11 mouse cellular contexts compared by ENCODE assay signal in the genomic region with DNA sequence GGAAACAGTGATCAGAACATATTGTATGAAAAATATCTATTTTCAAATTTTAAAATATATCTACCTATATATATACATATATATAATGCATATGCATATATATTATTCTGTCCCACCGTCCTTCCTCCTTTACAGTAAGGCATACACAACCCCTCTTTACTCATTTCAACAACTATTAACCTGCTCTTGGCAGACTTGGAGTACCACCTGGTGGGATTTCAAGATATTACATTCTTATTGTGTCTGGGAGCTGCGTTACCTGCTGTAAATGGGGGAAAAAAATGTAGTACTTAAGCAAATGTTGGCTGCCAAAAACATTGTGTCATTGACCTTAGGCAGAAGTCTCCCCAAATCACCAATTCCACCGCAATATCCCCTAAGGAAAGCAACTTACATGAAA. TPM values are rescaled to one million over a fixed set of nuclear protein-coding genes. Genes with fewer than 3 reads are reported as not detected.
A peak's percentile ranks its signal among the peaks of the same experiment; 100 is the strongest.
DNase-seq lines count a peak whose midpoint lies in the region; ATAC-seq and TF ChIP-seq lines count a peak whose summit lies in the region.
"Had no signal": no experiment of that assay in that cellular context is flagged by ENCODE, and none has a peak within 500 bp of the region (broad histone marks: within the 10 kb centered on the region; RNA-seq: fewer than 3 reads in every experiment).

No protein-coding gene starts in this region.

- in situ Hi-C loops in CH12.LX (cut with MboI; ENCODE audit: low pct_ligation_motif_present, low pct_unique_long_range_greater_than_20kb, low sequenced_read_pairs), result no loop called here

- H3K4me2 ChIP-seq in heart, embryonic 11.5 days, result no peak overlapping the region
- H3K4me2 ChIP-seq in CH12.LX (ENCODE audit: insufficient read depth, low read depth, poor library complexity, severe bottlenecking), result no peak overlapping the region
- H3K4me2 ChIP-seq: heart, embryonic 13.5 days; liver, embryonic 11.5 days; midbrain, embryonic 13.5 days had no signal

- peak in 1 of 2 experiments; percentile 61; a peak in 2 of 4 replicates for TF ChIP-seq CTCF in CH12.LX (conservative IDR thresholded peaks at IDR 0.05 in 1 of 2, IDR thresholded peaks at IDR 0.05 in 1 of 2; ENCODE audit: low read depth in 2 of 2, low read length in 2 of 2)

- dilution Hi-C loops in CH12.LX (cut with MboI; ENCODE audit: extremely low pct_ligation_motif_present, extremely low pct_unique_long_range_greater_than_20kb, low sequenced_read_pairs), result no loop called here

- DNase-seq in heart, adult 8-10 months (ENCODE audit: low spot score), result peak; percentile 3
- peak; percentile 13 to 20 for DNase-seq in layer of hippocampus, postnatal 10 days (ENCODE audit: low spot score in 2 of 2)
- DNase-seq in layer of hippocampus, adult 8-10 months (ENCODE audit: low spot score in 2 of 2), result no peak
- peak; percentile 62 for DNase-seq in 3T3-L1 (ENCODE audit: low read depth, low spot score)
- peak; percentile 8 for DNase-seq in CH12.LX (ENCODE audit: extremely low read depth)
- DNase-seq in ovary, postnatal 14 days (ENCODE audit: low spot score), result no peak
- DNase-seq in cerebellum, adult 11 months, result no peak

- no peak overlapping the region for H3K4me3 ChIP-seq in heart, embryonic 11.5 days (ENCODE audit: low read depth, low read length)
- no peak overlapping the region for H3K4me3 ChIP-seq in CH12.LX (replicated peaks in 1 of 3; ENCODE audit: low read depth in 2 of 3, low read length in 2 of 3, poor library complexity in 1 of 3)
- H3K4me3 ChIP-seq: heart, embryonic 13.5 days; midbrain, embryonic 13.5 days had no signal

- 78% methylated on average over 3 of the region's 3 CpGs for WGBS in heart, embryonic 11.5 days (ENCODE audit: insufficient replicate concordance)

- no peaks in the 10 kb centered on the region for H3K79me2 ChIP-seq in CH12.LX (replicated peaks; ENCODE audit: control insufficient read depth, extremely low read depth, insufficient read depth, poor library complexity, severe bottlenecking)

- H3K36me3 ChIP-seq in heart, embryonic 11.5 days (ENCODE audit: control insufficient read depth, insufficient read depth, low read length), result no peaks in the 10 kb centered on the region
- H3K36me3 ChIP-seq in CH12.LX (replicated peaks in 1 of 2; ENCODE audit: control insufficient read depth in 1 of 2, insufficient read depth in 1 of 2, low read length in 1 of 2), result no peaks in the 10 kb centered on the region
- H3K36me3 ChIP-seq: heart, embryonic 13.5 days; midbrain, embryonic 13.5 days had no signal

- ATAC-seq in heart, embryonic 11.5 days (replicated peaks; ENCODE audit: insufficient number of reproducible peaks, low FRiP score, low TSS enrichment), result no peak
- ATAC-seq: midbrain, embryonic 13.5 days had no signal

- H3K27ac ChIP-seq in heart, embryonic 11.5 days (ENCODE audit: low read depth, low read length), result no peak overlapping the region
- H3K27ac ChIP-seq in CH12.LX (ENCODE audit: insufficient read depth, low read depth), result no peak overlapping the region
- H3K27ac ChIP-seq: heart, embryonic 13.5 days; midbrain, embryonic 13.5 days had no signal

- TF ChIP-seq POLR2A in CH12.LX (IDR thresholded peaks at IDR 0.05; ENCODE audit: low read depth, low read length), result no peak

- H3K9me3 ChIP-seq in heart, embryonic 11.5 days (replicated peaks; ENCODE audit: control insufficient read depth, low read length), result no peaks in the 10 kb centered on the region
- H3K9me3 ChIP-seq in CH12.LX (replicated peaks; ENCODE audit: low read length), result no peaks in the 10 kb centered on the region
- H3K9me3 ChIP-seq: heart, embryonic 13.5 days; midbrain, embryonic 13.5 days had no signal

- peak; percentile 64 for TF ChIP-seq RAD21 in CH12.LX (IDR thresholded peaks at IDR 0.05; ENCODE audit: low read depth, low read length)

- TF ChIP-seq EP300 in CH12.LX (IDR thresholded peaks at IDR 0.05; ENCODE audit: low read length), result no peak

- H3K9ac ChIP-seq in heart, embryonic 11.5 days (ENCODE audit: low read depth, low read length), result no peak overlapping the region
- H3K9ac ChIP-seq in CH12.LX (ENCODE audit: insufficient read depth, low read depth), result no peak overlapping the region
- H3K9ac ChIP-seq: heart, embryonic 13.5 days; midbrain, embryonic 13.5 days had no signal

- H3K27me3 ChIP-seq in heart, embryonic 11.5 days (ENCODE audit: control insufficient read depth, insufficient read depth, low read length), result no peaks in the 10 kb centered on the region
- H3K27me3 ChIP-seq in CH12.LX (replicated peaks), result no peaks in the 10 kb centered on the region
- H3K27me3 ChIP-seq: heart, embryonic 13.5 days; midbrain, embryonic 13.5 days had no signal

- H3K4me1 ChIP-seq in heart, embryonic 11.5 days (ENCODE audit: control insufficient read depth, insufficient read depth, low read length), result no peaks in the 10 kb centered on the region
- no peaks in the 10 kb centered on the region for H3K4me1 ChIP-seq in CH12.LX (ENCODE audit: control insufficient read depth in 1 of 2, insufficient read depth in 2 of 2)
- H3K4me1 ChIP-seq: heart, embryonic 13.5 days; midbrain, embryonic 13.5 days had no signal

TF ChIP-seq in CH12.LX, 34 proteins besides CTCF, POLR2A, EP300 and RAD21:
- TF ChIP-seq CHD1 (IDR thresholded peaks at IDR 0.05; ENCODE audit: low read depth, low read length), result no peak
- TF ChIP-seq SMC3 (IDR thresholded peaks at IDR 0.05; ENCODE audit: low read depth, low read length), result peak; percentile 42

RNA-seq across cellular contexts. Expression of gene Vstm5, which starts 27.0 kb away (rescaled TPM):
- under 1 TPM in 2 of 4 experiments, not detected in 2; 0.14 to 0.41 TPM for total RNA-seq in heart, adult 8-10 months (2022)
- polyA plus RNA-seq in heart, embryonic 11.5 days (2014; fragmentation: Nextera tagmentation; extraction: Ambion mirVana), result 3.7 and 5.3 TPM in 2 replicates
- 1 to 10 TPM; 7.0 to 7.2 TPM for total RNA-seq in layer of hippocampus, postnatal 10 days (2021)
- 1 to 10 TPM; 6.1 to 8.6 (median 6.3) TPM for total RNA-seq in layer of hippocampus, adult 8-10 months (2022)
- total RNA-seq in CH12.LX (2012; rRNA removed) (not detected in 2 replicates), CH12.LX (2014; rRNA removed) (not detected in 2 replicates)
- not detected in 2 replicates for polyA plus RNA-seq in CH12.LX (2012; ENCODE audit: insufficient read length, low read depth)

Comparison
In these comparisons a context has a peak if more than half of its experiments do, and no peak if none do; other contexts are left out.
1. DNase-seq: peak in heart, adult 8-10 months (single experiment), layer of hippocampus, postnatal 10 days (2 of 2), 3T3-L1 (single experiment) and CH12.LX (single experiment); none in layer of hippocampus, adult 8-10 months (0 of 2), ovary, postnatal 14 days (single experiment) and cerebellum, adult 11 months (single experiment).
2. RNA of gene Vstm5, which starts 27.0 kb away (total RNA-seq): 7.0 to 7.2 TPM in layer of hippocampus, postnatal 10 days and 6.1 to 8.6 TPM in layer of hippocampus, adult 8-10 months; 0.14 to 0.41 TPM in heart, adult 8-10 months and not detected in CH12.LX; every median in the first group is over 4 times any median in the second.